Mouse (Mus musculus): ENCODE measurements around the gene Gja5. TPM values are rescaled to one million over a fixed set of nuclear protein-coding genes. Genes with fewer than 3 reads are reported as not detected.

The Gja5 gene
- polyA plus RNA-seq, 1 experiment from 2014 or later: 9.4 TPM

- no peaks in the 10 kb centered on the region for H3K27me3 ChIP-seq (replicated peaks; ENCODE audit: low read depth, poor library complexity, severe bottlenecking)
- DNase-seq (ENCODE audit: low spot score): no peak
- no peaks in the 10 kb centered on the region for H3K9me3 ChIP-seq
- no peaks in the 10 kb centered on the region for H3K36me3 ChIP-seq (replicated peaks)
- H3K27ac ChIP-seq (replicated peaks): no peak overlapping the region
- H3K4me1 ChIP-seq: peaks cover 14% of the 10 kb centered on the region
- WGBS: 95% methylated on average over 2 of the region's 2 CpGs
- no peak overlapping the region for H3K4me3 ChIP-seq
Measured at GRCm38 (mm10) chr3:96942706-96943105, 38.2 kb downstream of the Gja5 start.

DNA sequence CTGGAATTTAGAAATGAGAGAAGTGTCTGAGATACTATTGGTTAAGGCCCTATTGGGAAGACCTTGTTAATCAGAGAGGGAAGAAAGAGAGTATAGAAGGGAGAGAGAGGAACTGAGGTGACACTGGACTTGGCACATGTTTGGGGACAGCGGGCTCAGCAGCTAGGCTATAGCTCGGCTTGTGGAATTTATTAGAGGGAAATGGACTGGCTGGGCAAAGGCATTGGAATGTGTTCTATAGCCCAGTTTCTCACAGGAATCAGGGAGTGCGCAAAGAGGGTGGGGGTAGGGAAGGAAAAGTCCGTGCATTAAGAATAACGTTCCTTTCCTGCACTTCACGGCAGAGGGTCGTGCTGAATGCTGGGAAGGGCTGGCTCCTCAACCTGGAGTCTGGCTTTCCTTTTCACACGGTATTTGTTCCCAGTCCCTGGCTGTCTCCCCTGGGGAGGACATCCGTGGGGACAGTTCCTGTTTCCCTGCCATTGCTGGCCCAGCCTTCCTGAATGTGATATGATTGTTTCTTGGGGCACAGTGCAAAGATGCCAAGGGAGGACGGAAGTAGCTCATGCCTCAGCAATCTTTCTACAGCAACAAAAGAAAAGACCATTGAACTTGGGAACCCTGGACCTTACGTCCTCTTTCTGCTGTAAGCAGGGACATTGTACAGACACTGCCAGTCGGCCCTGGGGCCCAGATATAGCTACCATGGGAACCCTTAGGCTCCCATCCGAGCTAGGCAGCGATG, 49.2 kb downstream of the Gja5 start:
- H3K27ac ChIP-seq (replicated peaks): peak overlapping the region; percentile 27; the same call in 1 of the 2 replicates
- no peaks in the 10 kb centered on the region for H3K9me3 ChIP-seq
- peaks cover 6% of the 10 kb centered on the region; the same call in 1 of the 2 replicates for H3K4me1 ChIP-seq
- H3K4me3 ChIP-seq: no peak overlapping the region
- DNase-seq (ENCODE audit: low spot score): no peak
- no peaks in the 10 kb centered on the region for H3K27me3 ChIP-seq (replicated peaks; ENCODE audit: low read depth, poor library complexity, severe bottlenecking)
- H3K36me3 ChIP-seq (replicated peaks): no peaks in the 10 kb centered on the region
- 62% methylated on average over 14 of the region's 14 CpGs for WGBS

- 44% methylated on average over 8 of the region's 8 CpGs for WGBS
Measured at GRCm38 (mm10) chr3:96960597-96960996, 56.1 kb downstream of the Gja5 start.

DNA sequence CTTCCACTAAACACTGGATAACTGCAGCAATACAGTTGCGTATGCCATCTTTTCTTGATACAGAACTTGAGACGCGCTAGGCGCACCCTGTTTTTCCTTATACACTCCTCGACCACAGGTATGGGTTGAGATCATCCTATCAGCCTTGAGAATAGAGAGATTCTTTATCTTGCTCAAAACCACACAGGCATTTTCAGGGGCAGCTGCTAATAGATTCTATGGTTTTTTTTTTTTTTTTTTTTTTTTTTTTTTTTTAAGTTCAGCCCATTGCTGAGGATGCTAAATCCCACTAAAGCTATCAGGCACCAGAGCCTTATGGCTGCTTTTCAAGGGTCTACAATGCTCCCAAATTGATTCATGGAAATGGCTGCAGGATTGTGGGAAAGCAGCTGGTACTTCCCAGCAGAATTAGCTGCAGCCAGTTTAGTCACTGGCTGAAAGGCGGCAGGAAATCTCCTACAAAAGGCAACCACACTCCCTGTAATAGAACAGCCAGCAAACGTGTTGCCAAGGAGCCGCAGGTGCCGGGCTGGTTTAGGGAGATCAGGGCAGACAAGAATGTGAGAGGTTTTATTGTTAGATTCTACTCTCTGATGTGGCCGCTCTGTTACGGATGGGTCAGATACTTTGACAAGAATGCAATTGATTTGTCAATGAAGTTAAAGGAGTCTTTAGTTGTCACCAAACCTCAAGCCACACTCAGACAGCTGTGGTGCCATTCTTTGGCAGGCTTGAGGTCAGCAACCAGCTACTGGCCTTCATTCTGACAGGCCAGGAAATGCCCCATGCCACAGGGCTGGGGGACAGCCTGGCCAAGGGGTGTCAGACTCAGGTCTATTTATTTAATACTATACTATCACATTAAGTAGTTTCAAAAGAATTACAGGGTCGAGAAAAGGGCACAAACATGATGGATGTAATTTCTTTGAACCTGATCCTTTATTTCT, 58.9 kb downstream of the Gja5 start:
- Histone ChIP-seq H3K27ac (replicated peaks) (no peak overlapping the region), H3K36me3 (replicated peaks) (no peaks in the 10 kb centered on the region), H3K27me3 (replicated peaks; ENCODE audit: low read depth, poor library complexity, severe bottlenecking) (no peaks in the 10 kb centered on the region), H3K4me3 (no peak overlapping the region), H3K9me3 (no peaks in the 10 kb centered on the region), H3K4me1 (peaks cover 8% of the 10 kb centered on the region)
- no peak for DNase-seq (ENCODE audit: low spot score)
- WGBS: 70% methylated on average over 12 of the region's 12 CpGs

More at GRCm38 (mm10) chr3:96960597-96960996, 56.1 kb downstream of the Gja5 start:
- H3K9me3 ChIP-seq: no peaks in the 10 kb centered on the region
- H3K36me3 ChIP-seq (replicated peaks): no peaks in the 10 kb centered on the region
- H3K4me1 ChIP-seq: peaks cover 8% of the 10 kb centered on the region
- H3K27ac ChIP-seq (replicated peaks): peak overlapping the region; percentile 63; the same call in 1 of the 2 replicates
- no peaks in the 10 kb centered on the region for H3K27me3 ChIP-seq (replicated peaks; ENCODE audit: low read depth, poor library complexity, severe bottlenecking)
- DNase-seq (ENCODE audit: low spot score): peak; percentile 32
- no peak overlapping the region for H3K4me3 ChIP-seq

DNA sequence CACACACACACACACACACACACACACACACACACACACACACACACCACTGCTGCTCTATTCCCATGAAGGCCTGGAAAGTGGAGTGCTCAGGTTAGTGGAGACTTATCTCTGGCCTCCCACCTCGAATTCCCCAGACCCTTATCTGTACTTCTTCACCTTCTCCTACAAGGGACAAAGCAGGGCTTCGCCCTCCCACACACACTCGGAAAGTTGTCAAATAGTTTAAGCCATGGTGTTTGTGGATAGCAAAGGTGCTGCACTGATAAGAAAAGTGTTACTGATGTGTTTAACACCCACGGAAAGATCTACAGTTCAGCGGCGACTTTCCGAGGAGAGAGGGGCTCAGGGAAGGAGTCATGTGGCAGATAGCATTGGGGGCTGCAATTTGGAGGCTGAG, 66.5 kb downstream of the Gja5 start:
- Histone ChIP-seq H3K9me3 (no peaks in the 10 kb centered on the region), H3K27ac (replicated peaks) (no peak overlapping the region), H3K27me3 (replicated peaks; ENCODE audit: low read depth, poor library complexity, severe bottlenecking) (no peaks in the 10 kb centered on the region), H3K36me3 (replicated peaks) (no peaks in the 10 kb centered on the region), H3K4me1 (0 out of 2 replicates have a peak, but pooled peaks cover 4% of the 10 kb centered on the region), H3K4me3 (no peak overlapping the region)
- 68% methylated on average over 7 of the region's 7 CpGs for WGBS
- DNase-seq (ENCODE audit: low spot score): no peak

DNA sequence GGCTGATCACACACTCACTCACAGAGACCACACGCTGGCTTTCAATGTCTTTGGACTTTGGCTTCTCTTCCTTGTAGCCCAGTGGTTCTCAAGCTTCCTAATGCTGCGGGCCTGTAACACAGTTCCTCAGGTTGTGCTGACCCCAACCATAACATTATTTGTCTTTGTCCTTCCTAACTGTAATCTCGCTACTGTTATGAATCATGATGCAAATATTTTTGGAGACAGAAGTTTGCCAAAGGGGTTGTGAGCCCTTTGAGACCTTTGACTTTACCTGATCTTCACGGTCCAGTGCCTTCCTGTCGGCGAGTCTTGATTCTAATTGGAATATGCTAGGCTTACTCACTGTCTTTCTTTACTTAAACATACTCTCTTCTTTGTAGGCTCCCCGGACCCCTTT, 70.0 kb downstream of the Gja5 start:
- H3K4me1 ChIP-seq: peaks cover 8% of the 10 kb centered on the region; the same call in 1 of the 2 replicates
- H3K9me3 ChIP-seq: no peaks in the 10 kb centered on the region
- H3K36me3 ChIP-seq (replicated peaks): no peaks in the 10 kb centered on the region
- DNase-seq (ENCODE audit: low spot score): no peak
- WGBS: 82% methylated on average over 7 of the region's 7 CpGs
- no peak overlapping the region for H3K27ac ChIP-seq (replicated peaks)
- H3K4me3 ChIP-seq: no peak overlapping the region
- no peaks in the 10 kb centered on the region for H3K27me3 ChIP-seq (replicated peaks; ENCODE audit: low read depth, poor library complexity, severe bottlenecking)

DNA sequence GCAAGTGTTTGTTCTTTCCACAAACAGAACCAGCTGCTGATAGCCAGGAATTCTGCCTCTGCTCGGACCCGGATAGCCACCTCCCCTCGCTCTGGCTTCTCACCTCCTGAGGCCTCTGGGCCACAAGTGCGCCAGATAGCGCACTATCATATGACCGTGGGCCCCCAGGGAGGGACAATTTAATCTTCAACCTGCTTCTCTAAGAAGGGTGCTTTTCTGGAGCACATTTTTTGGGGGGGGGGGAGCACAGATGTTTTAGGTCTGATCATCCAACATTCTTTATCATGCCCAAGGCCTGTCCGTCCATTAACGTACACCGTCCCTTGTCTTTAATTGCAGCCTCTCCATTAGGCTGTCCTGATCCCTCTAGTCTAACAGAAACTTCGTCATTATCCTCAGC, 71.1 kb downstream of the Gja5 start:
- Histone ChIP-seq H3K9me3 (no peaks in the 10 kb centered on the region), H3K4me1 (peaks cover 8% of the 10 kb centered on the region; the same call in 1 of the 2 replicates), H3K27ac (replicated peaks) (no peak overlapping the region), H3K36me3 (replicated peaks) (no peaks in the 10 kb centered on the region), H3K27me3 (replicated peaks; ENCODE audit: low read depth, poor library complexity, severe bottlenecking) (no peaks in the 10 kb centered on the region), H3K4me3 (no peak overlapping the region)
- 88% methylated on average over 10 of the region's 10 CpGs for WGBS
- no peak for DNase-seq (ENCODE audit: low spot score)

- H3K4me1 ChIP-seq: peaks cover 4% of the 10 kb centered on the region; the same call in 1 of the 2 replicates
- no peaks in the 10 kb centered on the region for H3K9me3 ChIP-seq
- H3K27me3 ChIP-seq (replicated peaks; ENCODE audit: low read depth, poor library complexity, severe bottlenecking): no peaks in the 10 kb centered on the region
- no peak overlapping the region for H3K27ac ChIP-seq (replicated peaks)
- no peaks in the 10 kb centered on the region for H3K36me3 ChIP-seq (replicated peaks)
- WGBS: 89% methylated on average over 2 of the region's 2 CpGs
- DNase-seq (ENCODE audit: low spot score): no peak
- no peak overlapping the region for H3K4me3 ChIP-seq
Measured at GRCm38 (mm10) chr3:96977507-96977906, 73.0 kb downstream of the Gja5 start.

DNA sequence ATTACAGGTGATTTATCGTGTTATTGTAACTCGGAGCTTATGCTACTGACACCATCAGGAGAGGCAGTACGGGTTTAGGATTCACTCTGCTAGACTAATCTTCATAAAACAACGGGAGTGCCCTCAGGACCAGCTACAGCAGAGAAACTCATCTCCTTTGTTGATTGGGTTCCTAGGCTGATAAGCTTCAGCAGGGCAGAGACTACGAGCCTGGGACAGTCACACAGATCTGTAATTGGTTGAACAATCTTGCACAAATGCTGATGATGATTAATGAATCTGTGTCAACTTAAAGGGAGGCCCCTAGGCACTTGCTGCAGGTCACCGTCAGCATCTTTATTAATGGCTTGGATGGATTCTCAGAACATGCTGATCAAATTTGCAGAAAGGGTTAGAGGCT, 74.0 kb downstream of the Gja5 start:
- Histone ChIP-seq H3K9me3 (no peaks in the 10 kb centered on the region), H3K4me3 (no peak overlapping the region), H3K27me3 (replicated peaks; ENCODE audit: low read depth, poor library complexity, severe bottlenecking) (no peaks in the 10 kb centered on the region), H3K4me1 (peaks cover 4% of the 10 kb centered on the region; the same call in 1 of the 2 replicates), H3K36me3 (replicated peaks) (no peaks in the 10 kb centered on the region), H3K27ac (replicated peaks) (no peak overlapping the region)
- 74% methylated on average over 6 of the region's 6 CpGs for WGBS
- no peak for DNase-seq (ENCODE audit: low spot score)

- no peak for DNase-seq (ENCODE audit: low spot score)
- Histone ChIP-seq H3K36me3 (replicated peaks) (no peaks in the 10 kb centered on the region), H3K27ac (replicated peaks) (no peak overlapping the region), H3K4me3 (no peak overlapping the region), H3K27me3 (replicated peaks; ENCODE audit: low read depth, poor library complexity, severe bottlenecking) (no peaks in the 10 kb centered on the region), H3K9me3 (no peaks in the 10 kb centered on the region), H3K4me1 (peaks cover 4% of the 10 kb centered on the region; the same call in 1 of the 2 replicates)
- WGBS: 87% methylated on average over 3 of the region's 3 CpGs
Measured at GRCm38 (mm10) chr3:96979020-96979419, 74.5 kb downstream of the Gja5 start.

GRCm38 (mm10) chr3:96981833-96982232, 77.3 kb downstream of the Gja5 start:
- Histone ChIP-seq H3K36me3 (replicated peaks) (no peaks in the 10 kb centered on the region), H3K4me1 (peaks cover 4% of the 10 kb centered on the region; the same call in 1 of the 2 replicates), H3K4me3 (no peak overlapping the region), H3K9me3 (no peaks in the 10 kb centered on the region), H3K27me3 (replicated peaks; ENCODE audit: low read depth, poor library complexity, severe bottlenecking) (no peaks in the 10 kb centered on the region), H3K27ac (replicated peaks) (no peak overlapping the region)
- WGBS: 87% methylated on average over 3 of the region's 3 CpGs
- no peak for DNase-seq (ENCODE audit: low spot score)

DNA sequence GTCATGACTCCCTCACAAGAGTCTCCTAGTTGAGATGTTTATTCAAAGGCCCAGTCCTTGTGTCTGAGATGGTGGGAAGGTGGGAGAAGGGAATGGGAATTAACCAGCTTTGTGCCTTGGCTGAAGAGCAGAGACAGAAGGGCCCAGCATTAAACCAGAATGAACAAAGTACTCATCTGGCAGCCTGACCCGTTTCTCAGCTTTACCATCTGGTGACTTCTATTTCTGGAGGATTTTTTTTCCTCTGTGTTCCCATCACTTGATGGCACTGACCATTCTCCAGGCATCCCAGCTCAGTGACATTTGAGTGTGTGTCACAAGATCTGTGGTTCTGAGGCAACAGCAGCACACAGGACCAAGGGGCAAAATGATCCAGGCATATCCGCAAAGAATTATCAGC, 78.2 kb downstream of the Gja5 start:
- no peak for DNase-seq (ENCODE audit: low spot score)
- Histone ChIP-seq H3K27ac (replicated peaks) (no peak overlapping the region), H3K36me3 (replicated peaks) (no peaks in the 10 kb centered on the region), H3K27me3 (replicated peaks; ENCODE audit: low read depth, poor library complexity, severe bottlenecking) (no peaks in the 10 kb centered on the region), H3K4me1 (peaks cover 4% of the 10 kb centered on the region; the same call in 1 of the 2 replicates), H3K9me3 (no peaks in the 10 kb centered on the region), H3K4me3 (no peak overlapping the region)
- WGBS: 89% methylated on average over 2 of the region's 2 CpGs

All from embryonic facial prominence, embryonic 10.5 days (tissue).